Mouse (Mus musculus) myocyte (in vitro differentiated cells): ENCODE measurements at regions not wholly inside any gene's neighbourhood (a gene's known extent, or its start where the extent isn't known, plus 50 kb on each side); places are given as distances from the start of the nearest gene placed in this dataset.

ENCODE experiments used
- H3K27me3 ChIP-seq: one replicate; pipeline ENCODE4 v1.6.1; 2011; ENCODE audit not compliant: control insufficient read depth, insufficient read depth, insufficient read length
- H3K36me3 ChIP-seq: one replicate; pipeline ENCODE4 v1.6.1; 2011; ENCODE audit not compliant: control insufficient read depth, insufficient read depth
- H3K4me2 ChIP-seq: one replicate; pipeline ENCODE4 v1.6.1; 2011; ENCODE audit warnings: low read depth, control low read depth
- H3K4me3 ChIP-seq: one replicate; pipeline ENCODE4 v1.5.1; 2011; ENCODE audit warnings: mild to moderate bottlenecking, control low read depth, moderate library complexity
- H3K79me2 ChIP-seq: one replicate; pipeline ENCODE4 v1.6.1; 2011; ENCODE audit not compliant: control insufficient read depth, insufficient read depth
- H3ac ChIP-seq: one replicate; pipeline ENCODE4 v1.6.1; 2011; ENCODE audit not compliant: control insufficient read depth, insufficient read length
- CEBPB ChIP-seq: IDR thresholded peaks from 2 replicates; pipeline ENCODE4 v1.6.1; 2011; ENCODE audit warnings: mild to moderate bottlenecking, moderate library complexity; ENCODE audit not compliant: poor library complexity, insufficient read depth, severe bottlenecking
- E2F4 ChIP-seq: IDR thresholded peaks from one replicate; pipeline ENCODE4 v1.6.1; 2011; ENCODE audit warnings: mild to moderate bottlenecking, control low read depth, moderate library complexity; ENCODE audit not compliant: insufficient read depth
- MAX ChIP-seq: IDR thresholded peaks from one replicate; pipeline ENCODE4 v1.6.1; 2011; ENCODE audit warnings: low read depth, mild to moderate bottlenecking, control low read depth
- MYOD1 ChIP-seq, 3 experiments: IDR thresholded peaks; one replicate each; pipeline ENCODE4 v1.6.1; 2011; ENCODE audit warnings: control low read depth in 2 of 3, low read depth in 2 of 3, mild to moderate bottlenecking in 2 of 3, moderate library complexity in 1 of 3; ENCODE audit not compliant: insufficient read length in 2 of 3, control insufficient read depth in 1 of 3
- MYOG ChIP-seq, 3 experiments: IDR thresholded peaks; one replicate each; pipeline ENCODE4 v1.6.1; 2011; ENCODE audit warnings: control low read depth in 2 of 3, low read depth in 2 of 3, mild to moderate bottlenecking in 2 of 3; ENCODE audit not compliant: insufficient read length in 2 of 3, control insufficient read depth in 1 of 3, insufficient read depth in 1 of 3
- POLR2A ChIP-seq: IDR thresholded peaks from one replicate; pipeline ENCODE4 v1.6.1; 2011; ENCODE audit warnings: low read depth, mild to moderate bottlenecking, control low read depth, moderate library complexity; ENCODE audit not compliant: insufficient read length
- POLR2AphosphoS2 ChIP-seq: IDR thresholded peaks from one replicate; pipeline ENCODE4 v1.6.1; 2011; ENCODE audit warnings: low read depth, control low read depth; ENCODE audit not compliant: insufficient read length
- REST ChIP-seq: IDR thresholded peaks from one replicate; pipeline ENCODE4 v1.6.1; 2011; ENCODE audit warnings: mild to moderate bottlenecking, control low read depth, moderate library complexity; ENCODE audit not compliant: insufficient read depth, insufficient read length
- SRF ChIP-seq: IDR thresholded peaks from one replicate; pipeline ENCODE4 v1.6.1; 2011; ENCODE audit warnings: low read depth; ENCODE audit not compliant: control insufficient read depth, insufficient read length
- TCF12 ChIP-seq: IDR thresholded peaks from one replicate; pipeline ENCODE4 v1.6.1; 2011; ENCODE audit warnings: mild to moderate bottlenecking, control low read depth; ENCODE audit not compliant: poor library complexity, insufficient read depth, severe bottlenecking
- TCF3 ChIP-seq: IDR thresholded peaks from one replicate; pipeline ENCODE4 v1.6.1; 2011; ENCODE audit warnings: low read depth, control low read depth; ENCODE audit not compliant: insufficient read length
- USF1 ChIP-seq: IDR thresholded peaks from one replicate; pipeline ENCODE4 v1.6.1; 2011; ENCODE audit warnings: low read depth, mild to moderate bottlenecking, control low read depth, moderate library complexity

GRCm38 (mm10) chr2:17939183-17939856 lies 57.4 kb downstream of the H2al2a start:
- Histone ChIP-seq H3K36me3 (no peaks in the 10 kb centered on the region), H3K27me3 (no peaks in the 10 kb centered on the region), H3K79me2 (no peaks in the 10 kb centered on the region), H3K4me2 (no peak overlapping the region), H3ac (no peak overlapping the region), H3K4me3 (no peak overlapping the region)
- TF ChIP-seq MYOG (IDR thresholded peaks at IDR 0.05; ENCODE audit: control insufficient read depth in 1 of 3, insufficient read depth in 1 of 3, insufficient read length in 2 of 3, low read depth in 2 of 3) (no peak), REST (no peak), MAX (no peak), CEBPB (no peak), TCF3 (no peak), MYOD1 (IDR thresholded peaks at IDR 0.05; ENCODE audit: control insufficient read depth in 1 of 3, insufficient read length in 2 of 3, low read depth in 2 of 3) (no peak), TCF12 (no peak), POLR2A (no peak)

- no peaks in the 10 kb centered on the region for H3K27me3 ChIP-seq
- H3K4me2 ChIP-seq, result no peak overlapping the region
- H3ac ChIP-seq, result no peak overlapping the region
- no peaks in the 10 kb centered on the region for H3K79me2 ChIP-seq
- TF ChIP-seq MAX (no peak), POLR2AphosphoS2 (no peak), USF1 (no peak), E2F4 (no peak), REST (no peak), CEBPB (no peak), SRF (no peak), MYOD1 (IDR thresholded peaks at IDR 0.05; ENCODE audit: control insufficient read depth in 1 of 3, insufficient read length in 2 of 3, low read depth in 2 of 3) (no peak), POLR2A (no peak), TCF3 (no peak), TCF12 (no peak), MYOG (IDR thresholded peaks at IDR 0.05; ENCODE audit: control insufficient read depth in 1 of 3, insufficient read depth in 1 of 3, insufficient read length in 2 of 3, low read depth in 2 of 3) (no peak)
- H3K4me3 ChIP-seq, result no peak overlapping the region
- no peaks in the 10 kb centered on the region for H3K36me3 ChIP-seq
Measured at GRCm38 (mm10) chr2:17936527-17937139, 60.1 kb downstream of the H2al2a start.

- TF ChIP-seq SRF (no peak), TCF3 (no peak), POLR2AphosphoS2 (no peak), CEBPB (no peak), USF1 (no peak), MYOG (IDR thresholded peaks at IDR 0.05; ENCODE audit: control insufficient read depth in 1 of 3, insufficient read depth in 1 of 3, insufficient read length in 2 of 3, low read depth in 2 of 3) (no peak), REST (no peak), MYOD1 (IDR thresholded peaks at IDR 0.05; ENCODE audit: control insufficient read depth in 1 of 3, insufficient read length in 2 of 3, low read depth in 2 of 3) (no peak), POLR2A (no peak), TCF12 (no peak), MAX (no peak), E2F4 (no peak)
- H3K36me3 ChIP-seq, result no peaks in the 10 kb centered on the region
- H3K79me2 ChIP-seq, result no peaks in the 10 kb centered on the region
- H3K27me3 ChIP-seq, result no peaks in the 10 kb centered on the region
- H3ac ChIP-seq, result no peak overlapping the region
- H3K4me3 ChIP-seq, result no peak overlapping the region
- H3K4me2 ChIP-seq, result no peak overlapping the region
Measured at GRCm38 (mm10) chr2:17935916-17936315, 60.8 kb downstream of the H2al2a start.

GRCm38 (mm10) chr2:17935466-17935865 lies 61.3 kb downstream of the H2al2a start:
- no peak overlapping the region for H3ac ChIP-seq
- no peaks in the 10 kb centered on the region for H3K36me3 ChIP-seq
- no peaks in the 10 kb centered on the region for H3K27me3 ChIP-seq
- TF ChIP-seq MYOG (IDR thresholded peaks at IDR 0.05; ENCODE audit: control insufficient read depth in 1 of 3, insufficient read depth in 1 of 3, insufficient read length in 2 of 3, low read depth in 2 of 3), result no peak
- TF ChIP-seq MAX, result no peak
- no peaks in the 10 kb centered on the region for H3K79me2 ChIP-seq
- no peak overlapping the region for H3K4me2 ChIP-seq
- H3K4me3 ChIP-seq, result no peak overlapping the region

GRCm38 (mm10) chr2:17934610-17935009 lies 62.1 kb downstream of the H2al2a start:
- no peaks in the 10 kb centered on the region for H3K36me3 ChIP-seq
- H3K4me3 ChIP-seq, result no peak overlapping the region
- no peak overlapping the region for H3K4me2 ChIP-seq
- TF ChIP-seq POLR2AphosphoS2, result no peak
- no peak for TF ChIP-seq MAX
- no peak for TF ChIP-seq POLR2A
- H3K79me2 ChIP-seq, result no peaks in the 10 kb centered on the region
- H3K27me3 ChIP-seq, result no peaks in the 10 kb centered on the region
- no peak overlapping the region for H3ac ChIP-seq
